Mouse (Mus musculus): ENCODE data around the gene Eif2b4. TPM values are rescaled to one million over a fixed set of nuclear protein-coding genes. Genes with fewer than 3 reads are reported as not detected.

Eif2b4 gene
- polyA plus RNA-seq (2012; ENCODE audit: low replicate concordance) = 180 and 338 TPM in 2 replicates

GRCm38 (mm10) chr5:31192939-31193630 is at the start of gene Eif2b4, which contains the start of gene Snx17:
TSS of gene Eif2b4 (minus strand) at chr5:31193430.
TSS of gene Snx17 (plus strand) at chr5:31193227.

GRCm38 (mm10) chr5:31240637-31241521 is 47.6 kb upstream of the Eif2b4 start, which contains the start of the genes Nrbp1 and Gm9970:
TSS of gene Nrbp1 (plus strand) at chr5:31240864.
TSS of gene Gm9970 (minus strand) at chr5:31241232.

GRCm38 (mm10) chr5:31220448-31221303 is 27.4 kb upstream of the Eif2b4 start, which contains the start of gene Ppm1g:
TSS of gene Ppm1g (minus strand) at chr5:31220687.

GRCm38 (mm10) chr5:31201742-31202590 is 8.7 kb upstream of the Eif2b4 start, which contains the start of gene Zfp513:
TSS of gene Zfp513 (minus strand) at chr5:31202303.

GRCm38 (mm10) chr5:31179766-31180630 is 13.2 kb downstream of the Eif2b4 start, which contains the start of the genes Gm29609 and Gtf3c2:
TSS of gene Gm29609 (minus strand) at chr5:31179911.
TSS of gene Gtf3c2 (minus strand) at chr5:31180144.

GRCm38 (mm10) chr5:31154152-31154553 is 39.1 kb downstream of the Eif2b4 start, which contains the start of gene Mpv17:
TSS of gene Mpv17 (minus strand) at chr5:31154251.

GRCm38 (mm10) chr5:31138241-31138967 is 54.8 kb downstream of the Eif2b4 start, which contains the start of gene Ucn:
TSS of gene Ucn (minus strand) at chr5:31138829.

Other genes starting within 250 kb of the Eif2b4 start
- gene Cgref1, start 247.8 kb downstream of the Eif2b4 start, polyA plus RNA-seq (2012; ENCODE audit: low replicate concordance) = not detected in 2 replicates
- gene Preb, start 233.1 kb downstream of the Eif2b4 start, polyA plus RNA-seq (2012; ENCODE audit: low replicate concordance) = 106 and 114 TPM in 2 replicates
- gene Tcf23, start 224.8 kb downstream of the Eif2b4 start, polyA plus RNA-seq (2012; ENCODE audit: low replicate concordance) = 0.23 and 0.33 TPM in 2 replicates
- 8.0 and 9.4 TPM in 2 replicates for gene Atraid, start 145.1 kb downstream of the Eif2b4 start, polyA plus RNA-seq (2012; ENCODE audit: low replicate concordance)
- 1.1 and 10.6 TPM in 2 replicates for gene Slc5a6, start 144.5 kb downstream of the Eif2b4 start, polyA plus RNA-seq (2012; ENCODE audit: low replicate concordance)
- 574 and 647 TPM in 2 replicates for gene Cad, start 138.7 kb downstream of the Eif2b4 start, polyA plus RNA-seq (2012; ENCODE audit: low replicate concordance)
- not detected in 2 replicates for gene Dnajc5g, start 87.1 kb downstream of the Eif2b4 start, polyA plus RNA-seq (2012; ENCODE audit: low replicate concordance)
- gene Slc30a3, start 85.2 kb downstream of the Eif2b4 start, polyA plus RNA-seq (2012; ENCODE audit: low replicate concordance) = 0.68 TPM in 1 of 2 replicates, not detected in the other
- gene Trim54, start 76.7 kb downstream of the Eif2b4 start, polyA plus RNA-seq (2012; ENCODE audit: low replicate concordance) = not detected in 2 replicates
- not detected in 2 replicates for gene Ucn, start 54.6 kb downstream of the Eif2b4 start, polyA plus RNA-seq (2012; ENCODE audit: low replicate concordance)
- gene Mpv17, start 39.2 kb downstream of the Eif2b4 start, polyA plus RNA-seq (2012; ENCODE audit: low replicate concordance) = 8.5 and 16.4 TPM in 2 replicates
- 6.5 and 9.2 TPM in 2 replicates for gene Gm29609, start 13.5 kb downstream of the Eif2b4 start, polyA plus RNA-seq (2012; ENCODE audit: low replicate concordance)
- gene Gtf3c2, start 13.3 kb downstream of the Eif2b4 start, polyA plus RNA-seq (2012; ENCODE audit: low replicate concordance) = 26.5 and 69.9 TPM in 2 replicates
- 13.8 and 16.2 TPM in 2 replicates for gene Snx17, start 203 bp downstream of the Eif2b4 start, polyA plus RNA-seq (2012; ENCODE audit: low replicate concordance)
- 37.9 and 81.8 TPM in 2 replicates for gene Zfp513, start 8.9 kb upstream of the Eif2b4 start, polyA plus RNA-seq (2012; ENCODE audit: low replicate concordance)
- gene Ppm1g, start 27.3 kb upstream of the Eif2b4 start, polyA plus RNA-seq (2012; ENCODE audit: low replicate concordance) = 522 and 770 TPM in 2 replicates
- gene Nrbp1, start 47.4 kb upstream of the Eif2b4 start, polyA plus RNA-seq (2012; ENCODE audit: low replicate concordance) = 13.0 and 17.5 TPM in 2 replicates
- gene Gm9970, start 47.8 kb upstream of the Eif2b4 start, polyA plus RNA-seq (2012; ENCODE audit: low replicate concordance) = 0.36 TPM in 1 of 2 replicates, not detected in the other
- gene Krtcap3, start 58.3 kb upstream of the Eif2b4 start, polyA plus RNA-seq (2012; ENCODE audit: low replicate concordance) = 3.8 and 11.2 TPM in 2 replicates
- gene Ift172, start 97.7 kb upstream of the Eif2b4 start, polyA plus RNA-seq (2012; ENCODE audit: low replicate concordance) = 5.5 and 6.3 TPM in 2 replicates
- gene Fndc4, start 102.7 kb upstream of the Eif2b4 start, polyA plus RNA-seq (2012; ENCODE audit: low replicate concordance) = 0.57 and 2.1 TPM in 2 replicates
- gene Gckr, start 104.0 kb upstream of the Eif2b4 start, polyA plus RNA-seq (2012; ENCODE audit: low replicate concordance) = 0.19 TPM in 1 of 2 replicates, not detected in the other

Data from leukemia stem cell, adult 10-12 weeks (primary cell).